Mouse (Mus musculus) CD8-positive naive resting alpha-beta T cell, adult 2 months (primary cell): Measurements from ENCODE around the gene Olfr1324.
"Not testable (repeated sequence)": the region's sequence is repeated elsewhere in the genome, so short reads cannot be mapped to it uniquely, and the experiment has no call there.

Experiments
- DNase-seq, 2 experiments: peaks; one replicate each; pipeline ENCODE4 v3.0.0; 2022; ENCODE audit warnings: low read depth in 2 of 2, low spot score in 2 of 2

The Olfr1324 gene

GRCm38 (mm10) chrX:50428398-50428797 lies at the start of gene Olfr1324:
Gene Olfr1324, minus strand, starts transcription at chrX:50428498.
- no peak for DNase-seq

- DNase-seq, result not testable (repeated sequence)
Observed at GRCm38 (mm10) chrX:50470341-50470740, 42.0 kb upstream of the Olfr1324 start.

- no peak for DNase-seq
Observed at GRCm38 (mm10) chrX:50456136-50456535, 27.8 kb upstream of the Olfr1324 start.

DNA sequence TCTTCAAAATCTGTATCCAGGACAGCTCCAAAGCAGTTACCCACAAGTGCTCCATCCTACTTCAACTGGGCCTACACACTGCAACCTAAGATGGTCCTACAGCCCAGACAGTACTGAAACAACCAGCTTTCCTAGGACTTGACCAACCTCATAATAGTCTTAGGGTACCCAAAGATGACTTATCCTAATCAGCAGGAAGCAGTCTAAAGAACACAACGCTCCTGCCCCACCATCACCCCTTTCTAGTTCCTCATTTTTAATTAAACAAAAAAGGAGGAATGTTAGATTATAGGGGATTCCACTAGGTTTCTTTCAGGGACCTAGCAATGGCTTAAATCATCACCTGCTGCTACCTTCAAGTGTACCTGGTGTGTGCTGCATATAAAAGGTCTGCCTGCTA lies 15.1 kb upstream of the Olfr1324 start:
- no peak for DNase-seq

GRCm38 (mm10) chrX:50442696-50443095 lies 14.4 kb upstream of the Olfr1324 start:
- no peak for DNase-seq

- DNase-seq, result no peak
Observed at GRCm38 (mm10) chrX:50432499-50432898, 4.2 kb upstream of the Olfr1324 start.

GRCm38 (mm10) chrX:50427712-50428328 lies 478 bp downstream of the Olfr1324 start:
- DNase-seq, result no peak

GRCm38 (mm10) chrX:50425899-50426436 lies 2.3 kb downstream of the Olfr1324 start:
- DNase-seq, result no peak

DNA sequence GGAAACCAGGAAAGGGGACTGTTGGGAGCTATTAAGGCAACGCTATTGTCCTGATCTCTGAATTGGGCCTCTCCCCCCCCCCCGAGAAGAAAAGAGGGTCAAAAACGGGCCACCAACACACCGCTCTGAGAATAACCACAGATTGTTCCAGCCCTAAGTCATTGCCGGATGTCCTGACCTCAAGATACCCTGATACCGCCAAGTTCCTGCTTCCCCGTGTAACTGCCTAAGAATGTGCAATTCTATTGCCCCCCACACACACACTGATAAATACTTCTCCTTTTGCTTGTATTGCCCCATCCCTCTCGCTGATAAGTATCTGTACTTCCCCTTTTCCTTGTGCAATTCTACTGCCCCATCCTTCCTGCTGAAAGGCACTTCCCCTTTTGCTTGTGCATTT lies 17.9 kb downstream of the Olfr1324 start:
- DNase-seq, result not testable (repeated sequence)

GRCm38 (mm10) chrX:50390616-50391015 lies 37.7 kb downstream of the Olfr1324 start:
- not testable (repeated sequence) for DNase-seq

- DNase-seq, result no peak
Observed at GRCm38 (mm10) chrX:50374978-50375377, 53.3 kb downstream of the Olfr1324 start.
